Mouse (Mus musculus) heart, postnatal 14 days (tissue): ENCODE data around the gene Rnf123. TPM values are rescaled to one million over a fixed set of nuclear protein-coding genes. Genes with fewer than 3 reads are reported as not detected.
A peak's percentile ranks its signal among the peaks of the same experiment; 100 is the strongest.
"Not testable (repeated sequence)": the region's sequence is repeated elsewhere in the genome, so short reads cannot be mapped to it uniquely, and the experiment has no call there.

Experiments used
- DNase-seq, 2 experiments: peaks; one replicate each; pipeline ENCODE4 v3.0.0; 2021 to 2022
- intact Hi-C: fragments of 180-260 bp; cut with DNase I; formaldehyde crosslinking; loops from one replicate; pipeline ENCODE4 v1.15.1; 2025
- total RNA-seq, 2 experiments: library from RNA; stranded (reverse); gene quantifications; 2 replicates each; pipeline ENCODE4 v1.2.3; 2021

Rnf123 gene
- total RNA-seq, 2 experiments from 2014 or later = 85.3 to 92.6 TPM

DNA sequence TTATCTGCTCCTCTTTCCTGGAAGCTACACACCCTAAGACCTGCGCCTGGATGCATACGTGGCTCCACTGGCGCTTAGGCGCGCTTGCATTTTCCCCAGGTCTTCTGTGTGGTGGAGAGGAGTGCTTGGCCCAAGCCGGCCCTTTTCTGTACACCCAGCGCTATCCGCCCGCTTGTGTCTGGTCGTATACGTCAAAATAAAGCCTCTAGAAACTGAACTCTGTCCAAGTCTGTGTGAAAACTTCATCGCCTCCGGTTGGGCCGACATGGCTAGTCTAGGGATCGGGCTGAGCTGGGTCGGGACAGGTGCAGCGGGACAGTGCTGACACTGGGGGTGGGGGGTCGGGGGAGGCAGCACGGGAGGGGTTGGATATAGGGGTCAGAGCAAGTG, 34.6 kb downstream of the Rnf123 start:
- intact Hi-C loops = no loop called here
- no peak for DNase-seq

DNA sequence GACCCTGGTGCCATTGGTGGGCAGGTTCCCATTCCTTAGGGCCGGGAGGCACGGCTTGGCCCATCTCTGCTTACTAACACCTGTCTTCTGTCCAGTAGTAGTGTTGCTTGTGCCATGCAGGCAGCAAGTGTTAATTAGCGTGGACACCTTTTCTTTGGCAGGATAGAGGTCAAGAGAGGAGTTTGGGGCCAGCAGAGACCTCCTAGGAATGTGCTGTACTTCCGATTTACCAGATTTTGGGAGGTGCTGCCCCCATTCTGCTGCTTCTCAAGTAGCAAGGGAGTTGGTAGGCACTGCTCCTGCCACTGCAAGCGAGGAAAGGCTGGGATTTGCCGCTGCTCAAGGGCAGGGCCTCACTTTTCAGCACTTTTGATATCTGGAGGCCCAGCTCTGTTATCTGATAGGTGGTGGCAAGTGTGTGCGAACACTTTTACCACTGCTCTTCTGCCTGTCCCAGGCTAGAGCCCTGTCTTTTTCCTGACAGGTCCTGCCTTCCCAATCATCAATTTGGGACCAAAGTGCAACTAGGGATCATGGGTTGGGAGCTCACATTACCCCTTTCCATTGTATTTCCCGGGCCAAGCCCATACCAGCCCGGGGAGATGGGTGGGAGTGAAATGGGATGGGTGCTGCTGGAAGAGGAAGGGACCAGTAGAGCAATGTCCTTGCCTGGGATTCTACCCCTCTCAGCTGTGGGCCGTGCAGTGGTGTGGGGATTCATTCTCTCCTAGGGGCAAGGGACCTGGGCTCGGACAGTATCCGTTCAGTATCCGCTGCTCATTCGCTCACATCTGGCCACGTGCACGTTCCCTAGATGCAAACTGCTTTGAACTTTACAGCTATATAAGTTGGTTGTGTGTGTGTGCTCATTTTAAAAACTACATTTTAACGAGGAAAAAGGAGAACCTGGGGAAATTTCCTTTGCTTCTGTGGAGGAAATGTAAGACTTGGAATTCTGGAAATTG, 35.3 kb downstream of the Rnf123 start:
- intact Hi-C loops = no loop called here
- DNase-seq = no peak

DNA sequence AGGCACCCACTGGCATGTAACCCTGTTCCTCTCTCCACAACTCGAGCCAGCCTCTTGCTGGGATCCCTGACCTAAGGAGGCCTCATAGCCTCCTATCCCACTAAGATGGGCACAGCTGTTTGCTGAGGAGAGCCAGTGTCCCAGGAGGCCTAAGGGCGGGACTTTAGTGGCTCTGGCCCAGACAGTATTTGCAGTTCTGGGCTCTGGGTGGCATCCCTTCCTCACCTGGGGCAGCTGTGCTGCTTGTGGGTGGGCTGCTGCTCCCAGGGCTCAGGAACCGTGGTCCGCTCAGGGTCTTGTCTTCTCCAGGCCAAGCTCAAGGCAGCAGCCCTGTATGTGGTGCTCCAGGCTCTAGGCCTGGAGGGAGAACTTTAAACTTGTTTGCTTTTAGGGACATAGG, 36.6 kb downstream of the Rnf123 start:
- no peak for DNase-seq
- intact Hi-C loops = no loop called here

DNA sequence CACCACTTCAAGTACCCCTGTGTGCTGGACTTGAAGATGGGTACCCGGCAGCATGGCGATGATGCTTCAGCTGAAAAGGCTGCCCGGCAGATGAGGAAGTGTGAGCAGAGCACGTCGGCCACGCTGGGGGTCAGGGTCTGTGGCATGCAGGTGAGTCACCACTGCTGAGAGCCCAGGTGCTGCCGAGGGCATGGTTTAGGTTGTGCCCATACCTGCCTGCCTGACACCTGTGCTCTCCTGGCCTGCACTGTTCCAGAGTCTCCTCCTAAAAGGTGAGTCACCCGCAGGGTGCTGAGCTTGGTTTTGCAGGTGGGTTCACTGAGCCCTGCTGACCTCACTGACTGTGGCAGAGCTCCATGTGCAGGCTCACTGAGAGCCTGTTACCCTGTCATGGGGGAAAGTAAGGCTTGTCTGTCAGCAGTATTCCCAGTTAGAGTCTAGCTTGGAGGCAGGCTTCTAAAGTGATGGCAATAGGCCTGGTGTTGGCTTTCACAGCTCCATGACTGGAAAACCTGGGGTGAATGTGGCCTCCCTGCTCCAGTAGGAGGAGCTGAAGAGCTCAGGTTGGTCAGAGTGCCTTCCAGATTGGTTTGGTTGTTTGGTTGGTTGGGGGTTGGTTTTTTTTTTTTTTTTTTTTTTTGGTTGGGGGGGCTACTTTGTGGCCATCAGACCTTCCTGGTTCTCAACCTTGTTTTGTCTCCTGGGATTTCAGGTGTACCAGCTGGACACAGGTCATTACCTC, 38.2 kb downstream of the Rnf123 start:
- no peak for DNase-seq
- intact Hi-C loops = no loop called here

DNA sequence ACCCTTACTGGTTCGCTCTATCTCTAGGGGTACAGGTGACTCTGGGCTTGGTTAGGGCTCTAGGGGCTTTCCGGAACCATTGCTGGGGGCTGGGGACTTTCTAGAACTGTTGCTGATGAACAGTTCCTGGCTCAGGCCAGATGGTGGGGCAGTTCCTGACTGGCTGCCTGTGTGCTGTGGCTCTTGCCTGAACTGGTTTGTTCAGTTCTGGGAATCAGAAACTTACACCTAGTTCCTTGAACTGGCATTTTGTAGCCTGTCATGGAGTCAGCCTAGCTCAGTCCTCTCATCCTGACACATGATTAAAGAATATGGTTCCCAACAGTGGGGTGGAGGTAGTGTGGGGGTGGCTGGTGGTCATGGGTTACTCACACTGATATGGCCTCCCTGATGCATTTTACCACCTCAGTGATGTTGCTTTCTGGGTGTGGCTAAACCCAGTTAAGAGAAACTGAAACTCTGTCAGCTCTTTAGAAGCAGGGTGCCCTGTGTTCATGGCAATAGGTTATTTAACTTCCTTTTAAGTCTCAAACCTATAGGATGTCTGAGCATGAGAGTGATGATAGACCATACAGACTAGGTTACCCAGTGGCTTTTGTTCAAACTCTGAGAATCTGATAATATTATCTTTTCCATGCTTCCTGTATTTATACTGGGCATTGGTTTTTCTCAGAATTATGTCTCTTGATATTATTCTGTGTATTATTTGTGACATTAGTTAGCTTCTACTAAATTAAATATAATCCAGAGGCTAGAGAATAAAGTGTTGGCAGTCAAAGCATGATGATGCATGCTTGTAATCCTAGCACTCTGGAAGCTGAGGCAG, 47.6 kb downstream of the Rnf123 start:
- intact Hi-C loops = no loop called here
- no peak for DNase-seq

DNA sequence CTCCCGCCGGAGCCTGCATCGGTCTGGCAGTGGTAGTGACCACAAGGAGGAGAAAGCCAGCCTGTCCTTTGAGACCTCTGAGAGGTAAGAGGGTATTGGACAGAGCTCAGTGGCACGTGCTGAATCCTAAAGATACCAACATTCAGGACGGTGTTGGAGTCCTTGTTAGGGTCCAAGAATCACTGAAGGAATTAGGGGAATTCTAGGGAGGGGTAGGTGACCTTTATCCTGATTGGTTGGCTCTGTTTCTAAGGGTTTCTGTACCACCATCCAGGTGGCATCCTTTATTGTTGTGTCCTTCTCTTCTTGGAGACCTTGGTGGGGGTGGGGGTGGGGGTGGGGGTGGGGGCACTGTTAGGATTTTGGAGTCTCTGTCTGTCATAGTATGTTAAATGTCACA, 51.0 kb downstream of the Rnf123 start:
- DNase-seq = no peak
- intact Hi-C loops = no loop called here

DNA sequence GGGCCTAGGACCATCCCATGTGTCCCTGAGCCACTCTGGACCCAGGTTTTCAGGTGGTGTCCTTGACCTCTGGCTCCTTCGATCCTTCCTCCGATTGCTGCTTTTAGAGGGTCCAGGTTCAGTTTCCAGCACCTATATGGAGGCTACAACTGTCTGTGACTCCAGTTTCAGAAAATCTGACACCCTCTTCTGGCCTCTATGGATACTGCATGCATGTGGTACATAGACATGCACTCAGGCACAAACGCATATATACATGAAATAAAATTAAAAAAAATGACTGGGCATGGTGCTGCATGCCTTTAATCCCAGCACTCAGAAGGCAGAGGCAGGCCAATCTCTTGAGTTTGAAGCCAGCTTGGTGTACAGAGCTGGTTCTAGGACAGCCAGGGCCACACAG, 55.3 kb downstream of the Rnf123 start:
- no peak for DNase-seq
- intact Hi-C loops = no loop called here

DNA sequence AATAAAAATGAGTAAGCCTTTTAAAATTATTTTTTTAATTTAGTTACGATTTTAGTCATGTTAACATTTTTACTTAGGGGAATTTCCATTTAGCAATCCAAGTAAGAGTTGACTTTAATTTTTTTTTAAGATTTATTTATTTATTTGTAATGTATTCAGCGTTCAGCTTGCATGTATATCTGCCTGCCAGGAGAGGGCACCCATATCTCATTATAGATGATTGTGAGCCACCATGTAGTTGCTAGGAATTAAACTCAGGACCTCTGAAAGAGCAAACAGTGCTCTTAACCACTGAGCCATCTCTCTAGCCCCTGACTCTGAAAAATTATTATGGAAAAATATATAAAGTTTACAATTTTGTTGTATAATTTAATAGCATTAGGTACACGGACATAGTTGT, 56.6 kb downstream of the Rnf123 start:
- no peak for DNase-seq
- intact Hi-C loops = no loop called here

DNA sequence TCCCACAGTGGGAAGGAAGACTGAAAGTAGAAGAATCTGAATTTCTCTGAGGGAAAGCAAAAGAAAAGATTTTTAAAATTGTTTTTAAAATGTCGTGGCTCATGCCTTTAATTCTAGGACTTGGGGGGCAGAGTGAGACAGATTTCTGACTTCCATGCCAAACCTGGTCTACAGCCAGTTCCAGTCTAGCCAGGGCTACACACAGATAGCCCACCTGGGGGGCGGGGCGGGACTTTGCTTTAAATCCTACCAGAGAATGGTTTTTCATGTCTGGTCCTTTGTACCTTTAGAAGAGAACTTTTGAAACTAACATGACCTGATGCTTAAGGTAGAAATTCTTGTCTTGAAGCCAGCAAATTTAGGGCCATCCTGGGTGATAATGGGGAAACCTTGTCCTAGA, 59.9 kb downstream of the Rnf123 start:
- intact Hi-C loops = no loop called here

DNA sequence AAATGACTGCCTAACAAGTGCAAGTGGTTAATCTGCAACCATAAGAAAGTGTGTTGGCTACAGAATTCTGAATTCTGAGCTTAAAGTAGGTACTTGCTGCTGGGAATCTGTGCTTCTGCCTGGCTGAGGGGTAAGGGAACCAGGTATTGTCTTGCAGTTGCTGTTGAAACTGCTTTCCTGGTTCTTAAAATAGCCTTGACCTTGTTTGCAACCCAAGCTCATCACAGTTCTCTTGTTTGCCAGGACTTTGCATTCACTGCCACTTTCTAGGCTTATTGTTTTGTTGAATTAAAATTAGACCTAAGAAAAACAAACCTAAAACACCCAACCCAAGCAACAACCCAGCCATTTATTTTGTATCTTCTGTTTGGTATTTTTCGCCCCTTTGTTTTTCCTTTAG, 62.4 kb downstream of the Rnf123 start:
- intact Hi-C loops = no loop called here
- DNase-seq = peak in 1 of 2 experiments; percentile 10

More for the DNA sequence above, 59.9 kb downstream of the Rnf123 start:
- no peak for DNase-seq

DNA sequence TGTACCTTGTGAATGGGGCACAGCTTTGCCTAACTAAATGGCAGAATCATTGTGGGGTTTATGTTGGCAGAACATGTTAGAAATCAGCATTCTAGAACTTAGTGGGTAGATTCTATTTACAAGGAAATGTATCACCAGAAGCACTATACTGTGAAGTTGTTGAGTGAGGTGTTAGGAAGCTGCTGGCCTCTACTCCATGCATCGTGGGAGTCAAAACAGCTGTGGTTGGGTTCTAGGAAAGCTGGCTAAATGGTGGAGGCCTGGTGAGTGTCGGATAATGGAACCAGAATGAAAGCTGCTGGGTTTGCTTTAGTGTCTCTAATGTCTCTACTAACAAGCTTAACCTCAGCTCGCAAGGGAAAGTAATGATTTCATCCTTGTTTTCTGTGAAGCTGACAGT, 66.0 kb downstream of the Rnf123 start:
- DNase-seq = no peak
- intact Hi-C loops = no loop called here

DNA sequence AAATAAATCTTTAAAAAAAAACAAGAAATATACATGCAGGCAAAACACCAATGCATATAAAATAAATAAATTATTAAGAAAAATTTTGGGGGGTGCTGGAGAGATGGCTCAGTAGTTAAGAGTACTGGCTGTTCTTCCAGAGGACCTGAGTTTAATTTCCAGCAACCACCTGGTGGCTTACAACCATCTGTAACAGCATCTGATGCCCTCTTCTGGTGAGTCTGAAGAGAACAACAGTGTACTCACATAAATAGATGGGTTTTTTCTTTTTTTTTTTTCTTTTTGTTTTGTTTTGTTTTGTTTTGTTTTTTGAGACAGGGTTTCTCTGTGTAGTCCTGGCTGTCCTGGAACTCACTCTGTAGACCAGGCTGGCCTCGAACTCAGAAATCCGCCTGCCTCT, 69.6 kb downstream of the Rnf123 start:
- intact Hi-C loops, DNase-seq: not testable (repeated sequence)

DNA sequence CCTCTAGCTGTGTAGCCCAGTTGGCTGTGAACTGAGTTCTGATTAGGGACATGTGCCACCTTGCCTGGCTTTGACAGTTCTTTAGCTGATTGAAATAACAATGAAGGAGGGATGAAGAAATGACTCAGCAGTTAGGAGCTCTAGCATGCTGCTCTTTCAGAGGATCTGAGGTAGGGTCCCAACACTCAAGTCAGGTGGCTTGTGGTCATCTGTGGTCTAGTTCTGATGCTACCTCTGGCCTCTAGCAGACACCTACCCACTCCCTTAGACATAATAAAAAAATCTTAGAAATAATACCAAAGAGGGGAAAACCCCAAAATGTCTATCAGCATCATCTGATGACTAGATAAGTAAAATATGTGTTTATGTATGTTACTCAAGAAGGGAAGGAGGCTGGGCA, 72.8 kb downstream of the Rnf123 start:
- intact Hi-C loops = no loop called here
- no peak for DNase-seq

DNA sequence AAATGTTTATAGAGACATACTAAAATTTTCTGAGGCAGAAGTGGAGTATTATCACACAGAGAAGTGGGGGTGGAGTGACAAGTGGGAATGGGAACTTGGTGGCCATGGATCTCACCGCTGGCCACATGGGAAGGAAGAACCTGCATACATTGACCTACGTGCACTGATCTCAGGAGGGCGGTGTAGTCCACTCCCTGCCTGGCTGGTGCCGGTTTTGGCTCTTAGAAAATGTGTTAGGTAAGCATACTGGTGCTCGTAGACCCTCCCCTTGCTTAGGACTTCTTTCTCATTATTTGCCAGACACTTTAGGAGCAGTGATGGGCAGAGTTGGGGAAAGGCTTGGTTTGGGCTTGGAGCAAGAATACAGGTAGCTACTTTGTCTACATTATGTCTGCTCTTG, 75.1 kb downstream of the Rnf123 start:
- DNase-seq = no peak
- intact Hi-C loops = no loop called here

DNA sequence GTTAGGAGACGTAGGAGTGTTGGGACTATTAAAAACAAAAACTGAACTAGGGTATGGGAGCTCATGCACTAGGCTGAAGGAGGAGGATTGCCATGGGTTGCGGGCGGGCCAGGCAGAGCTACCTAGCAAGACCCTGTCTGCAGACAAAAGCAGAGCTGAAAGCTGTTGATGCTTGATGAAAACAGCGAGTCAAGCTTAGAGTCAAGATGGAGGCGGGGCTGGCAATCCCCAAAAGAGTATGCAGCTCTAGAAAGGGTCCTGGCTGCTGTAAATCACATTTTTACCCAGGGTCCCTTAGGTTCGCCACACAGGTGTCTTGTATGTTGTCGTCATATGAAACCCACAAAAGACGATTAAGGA, 79.6 kb downstream of the Rnf123 start:
- intact Hi-C loops = loop anchor here (5.0 kb wide), 1 partner anchor 49 kb away; the partner anchor contains the start of gene Amigo3
- DNase-seq = peak in 1 of 2 experiments; percentile 20

DNA sequence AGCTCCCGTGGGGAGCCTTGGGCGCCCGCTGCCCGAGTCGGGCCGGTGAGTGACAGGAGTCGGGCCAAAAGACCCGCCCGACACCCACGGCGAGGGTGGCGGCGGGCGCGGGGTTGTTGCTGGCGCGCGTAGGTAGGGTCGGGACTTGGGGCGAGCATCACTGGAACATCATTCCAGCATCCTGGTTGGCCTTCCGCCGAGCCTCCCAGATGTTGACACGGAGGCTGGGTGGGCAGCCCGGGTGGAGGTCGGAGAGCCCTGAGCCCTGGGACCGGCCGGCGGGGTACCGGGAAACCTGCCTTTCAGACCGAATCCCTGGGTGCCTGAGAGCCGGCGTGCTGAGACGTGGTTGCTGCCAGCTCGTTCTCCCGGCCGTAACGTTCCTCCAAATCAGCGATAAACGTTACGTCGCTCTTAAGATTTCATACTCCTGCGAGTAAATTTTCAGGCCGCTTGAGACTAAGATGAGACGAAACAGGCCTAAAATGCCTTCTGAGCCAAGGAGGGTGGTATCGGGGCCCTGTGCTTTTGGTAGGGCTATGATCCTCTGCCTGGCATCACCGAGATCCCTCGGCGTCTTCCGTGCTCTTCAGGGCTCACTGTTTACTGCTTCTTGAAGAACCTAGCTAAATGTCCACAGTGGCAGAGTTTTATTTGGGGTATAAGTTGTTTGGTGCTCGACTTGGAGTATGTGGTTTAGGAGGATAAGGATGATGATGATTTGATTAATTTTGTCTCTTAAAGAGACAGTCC, 80.2 kb downstream of the Rnf123 start:
- intact Hi-C loops = loop anchor here (5.0 kb wide), 1 partner anchor 49 kb away; the partner anchor contains the start of gene Amigo3
- DNase-seq = peak in 1 of 2 experiments; percentile 61

DNA sequence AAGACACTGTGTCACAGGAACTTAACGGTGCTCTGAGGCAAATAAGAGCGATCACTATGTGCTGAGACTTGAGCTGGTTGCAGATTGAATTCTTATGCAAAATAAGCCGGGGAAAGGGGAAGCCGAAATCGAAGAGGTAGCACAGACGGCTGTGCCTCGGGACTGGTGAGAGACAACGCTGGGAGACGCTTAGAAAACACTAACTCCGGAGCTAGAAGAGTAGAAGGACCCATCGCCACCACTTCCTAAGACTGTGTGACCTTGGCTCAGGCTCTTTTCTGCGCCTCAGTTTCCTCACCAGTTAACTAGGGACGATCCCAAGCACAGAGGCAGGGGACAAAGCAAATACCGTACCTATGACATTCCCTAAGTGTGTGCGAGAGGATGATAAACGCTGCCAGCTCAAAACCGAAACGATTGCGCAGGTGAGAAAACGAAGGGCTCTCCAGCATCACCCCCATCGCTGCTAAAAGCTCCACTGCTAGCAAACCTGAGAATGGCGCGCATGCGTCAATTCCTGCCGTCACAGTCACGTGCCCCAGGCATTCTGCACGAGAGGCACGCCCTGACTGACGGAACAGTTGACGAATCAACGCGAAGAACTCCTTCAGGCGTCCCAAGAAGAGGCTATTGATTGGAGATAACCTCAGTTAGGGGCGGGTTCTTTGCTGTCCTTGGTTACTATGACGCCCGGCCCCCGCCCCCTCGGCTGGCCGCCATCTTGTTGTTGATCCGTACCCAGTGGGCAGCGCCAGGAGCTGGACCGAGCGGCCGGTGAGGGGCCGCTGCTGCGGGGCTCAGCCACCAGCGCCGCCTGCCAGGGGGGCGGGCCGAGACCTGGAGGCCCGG, 81.0 kb downstream of the Rnf123 start, which contains the start of gene Ip6k1:
Gene Ip6k1 (plus strand): TSS at position 580 of the 849 bp plus-strand sequence.
- intact Hi-C loops = loop anchor here (5.0 kb wide), 1 partner anchor 50 kb away; the partner anchor contains the start of gene Amigo3
- DNase-seq = peak; percentile 100
